ENCODE assay signal across 17 mouse cellular contexts in the genomic region with DNA sequence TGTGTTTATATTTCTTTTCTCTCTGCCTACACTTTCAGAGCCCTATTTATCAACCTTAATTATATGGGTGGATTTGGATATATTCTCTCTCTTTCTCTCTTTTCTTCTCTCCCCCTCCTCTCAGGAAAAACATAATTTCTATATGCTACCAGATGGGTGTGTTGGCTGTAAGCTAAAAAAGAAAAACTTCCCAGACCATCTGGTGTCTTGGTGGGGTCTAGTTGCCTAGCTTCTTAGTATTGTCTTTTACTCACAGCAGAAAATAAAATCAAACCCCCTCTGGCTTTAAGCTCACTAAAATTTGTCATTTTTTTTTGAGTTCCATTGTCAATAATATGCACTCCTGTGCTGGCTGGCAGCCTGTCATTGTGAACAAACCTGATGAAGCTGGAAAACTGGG.
DNase-seq lines count a peak whose midpoint lies in the region; ATAC-seq and TF ChIP-seq lines count a peak whose summit lies in the region.
"Had no signal": no experiment of that assay in that cellular context is flagged by ENCODE, and none has a peak within 500 bp of the region (broad histone marks: within the 10 kb centered on the region; RNA-seq: fewer than 3 reads in every experiment).

No protein-coding gene starts in this region.

- no peak overlapping the region for H3K9ac ChIP-seq in forebrain, embryonic 15.5 days (replicated peaks)
- no peak overlapping the region for H3K9ac ChIP-seq in forebrain, embryonic 11.5 days (ENCODE audit: low read length)
- no peak overlapping the region for H3K9ac ChIP-seq in forebrain, postnatal 0 days
- no peak overlapping the region for H3K9ac ChIP-seq in forebrain, embryonic 13.5 days
- H3K9ac ChIP-seq: embryonic facial prominence, embryonic 13.5 days; embryonic facial prominence, embryonic 15.5 days had no signal

- 0 out of 2 replicates have a peak overlapping the region, but pooled peaks have one; percentile 34 for H3K27ac ChIP-seq in forebrain, embryonic 15.5 days (replicated peaks)
- no peak overlapping the region for H3K27ac ChIP-seq in forebrain, embryonic 11.5 days (ENCODE audit: low read depth, low read length)
- H3K27ac ChIP-seq in forebrain, postnatal 0 days (ENCODE audit: low read depth, low read length): no peak overlapping the region
- H3K27ac ChIP-seq in forebrain, embryonic 13.5 days: no peak overlapping the region
- H3K27ac ChIP-seq: embryonic facial prominence, embryonic 13.5 days; embryonic facial prominence, embryonic 15.5 days; gastrocnemius, adult 2 months had no signal

- TF ChIP-seq POLR2A in brain, embryonic 14.5 days (IDR thresholded peaks at IDR 0.05; ENCODE audit: borderline replicate concordance, extremely low read depth, insufficient read depth, insufficient read length, poor library complexity, severe bottlenecking): no peak

- DNase-seq in forebrain, embryonic 11.5 days (ENCODE audit: low spot score): no peak
- DNase-seq in forebrain, postnatal 0 days: peak; percentile 34
- peak; percentile 56 for DNase-seq in brain, embryonic 14.5 days (ENCODE audit: low read depth)
- no peak for DNase-seq in kidney, postnatal 14 days
- no peak for DNase-seq in adipocyte (ENCODE audit: low spot score)
- DNase-seq: adrenal gland, postnatal 14 days; cerebellum, adult 11-12 months; cerebellum, adult 9-11 months; cerebellum, postnatal 14 days; cerebellum, postnatal 36 days; embryo, embryonic 11 days; gastrocnemius, adult 2 months had no signal

- TF ChIP-seq CTCF in forebrain, postnatal 0 days (IDR thresholded peaks at IDR 0.05; ENCODE audit: low read depth): no peak
- no peak for TF ChIP-seq CTCF in brain, embryonic 14.5 days (IDR thresholded peaks at IDR 0.05; ENCODE audit: borderline replicate concordance, extremely low read depth, insufficient read depth, insufficient read length)

- no peaks in the 10 kb centered on the region for H3K36me3 ChIP-seq in forebrain, embryonic 15.5 days
- no peaks in the 10 kb centered on the region for H3K36me3 ChIP-seq in forebrain, embryonic 11.5 days (ENCODE audit: control insufficient read depth, insufficient read depth, low read length)
- no peaks in the 10 kb centered on the region for H3K36me3 ChIP-seq in forebrain, postnatal 0 days (ENCODE audit: insufficient read depth)
- H3K36me3 ChIP-seq in forebrain, embryonic 13.5 days (ENCODE audit: poor library complexity, severe bottlenecking): no peaks in the 10 kb centered on the region
- H3K36me3 ChIP-seq: embryonic facial prominence, embryonic 13.5 days; embryonic facial prominence, embryonic 15.5 days had no signal

- no peaks in the 10 kb centered on the region for H3K27me3 ChIP-seq in forebrain, embryonic 15.5 days
- H3K27me3 ChIP-seq in forebrain, embryonic 11.5 days (ENCODE audit: control insufficient read depth, insufficient read depth, low read length): no peaks in the 10 kb centered on the region
- H3K27me3 ChIP-seq in forebrain, postnatal 0 days (ENCODE audit: insufficient read depth, low read length): no peaks in the 10 kb centered on the region
- no peaks in the 10 kb centered on the region for H3K27me3 ChIP-seq in forebrain, embryonic 13.5 days
- H3K27me3 ChIP-seq: embryonic facial prominence, embryonic 13.5 days; embryonic facial prominence, embryonic 15.5 days had no signal

- H3K9me3 ChIP-seq in forebrain, embryonic 15.5 days: no peaks in the 10 kb centered on the region
- H3K9me3 ChIP-seq in forebrain, embryonic 11.5 days (ENCODE audit: control insufficient read depth, low read length): no peaks in the 10 kb centered on the region
- no peaks in the 10 kb centered on the region for H3K9me3 ChIP-seq in forebrain, postnatal 0 days (ENCODE audit: low read length)
- no peaks in the 10 kb centered on the region for H3K9me3 ChIP-seq in forebrain, embryonic 13.5 days (replicated peaks)
- H3K9me3 ChIP-seq: embryonic facial prominence, embryonic 13.5 days; embryonic facial prominence, embryonic 15.5 days had no signal

- no peak overlapping the region for H3K4me2 ChIP-seq in forebrain, embryonic 15.5 days (replicated peaks)
- no peak overlapping the region for H3K4me2 ChIP-seq in forebrain, embryonic 11.5 days (ENCODE audit: low read depth, low read length, severe bottlenecking)
- no peak overlapping the region for H3K4me2 ChIP-seq in forebrain, postnatal 0 days (ENCODE audit: low read depth)
- H3K4me2 ChIP-seq in forebrain, embryonic 13.5 days: no peak overlapping the region
- H3K4me2 ChIP-seq: embryonic facial prominence, embryonic 13.5 days; embryonic facial prominence, embryonic 15.5 days had no signal

- H3K4me1 ChIP-seq in forebrain, embryonic 15.5 days: peaks cover 4% of the 10 kb centered on the region; the same call in 1 of the 2 replicates
- H3K4me1 ChIP-seq in forebrain, embryonic 11.5 days (replicated peaks; ENCODE audit: control insufficient read depth, insufficient read depth, low read length): no peaks in the 10 kb centered on the region
- H3K4me1 ChIP-seq in forebrain, postnatal 0 days (ENCODE audit: insufficient read depth): 0 out of 2 replicates have a peak, but pooled peaks cover 5% of the 10 kb centered on the region
- no peaks in the 10 kb centered on the region for H3K4me1 ChIP-seq in forebrain, embryonic 13.5 days

- ATAC-seq in forebrain, embryonic 15.5 days (replicated peaks): no peak
- no peak for ATAC-seq in forebrain, embryonic 11.5 days (replicated peaks; ENCODE audit: low FRiP score)
- no peak for ATAC-seq in forebrain, postnatal 0 days
- no peak for ATAC-seq in forebrain, embryonic 13.5 days

- no peak overlapping the region for H3K4me3 ChIP-seq in forebrain, embryonic 15.5 days
- H3K4me3 ChIP-seq in forebrain, embryonic 11.5 days (ENCODE audit: low read depth, low read length): no peak overlapping the region
- no peak overlapping the region for H3K4me3 ChIP-seq in forebrain, postnatal 0 days (ENCODE audit: low read depth, low read length)
- H3K4me3 ChIP-seq in forebrain, embryonic 13.5 days: no peak overlapping the region
- H3K4me3 ChIP-seq: embryonic facial prominence, embryonic 13.5 days; embryonic facial prominence, embryonic 15.5 days; erythroblast, embryonic 14.5 days; gastrocnemius, adult 2 months had no signal

Comparison
In these comparisons a context has a peak if more than half of its experiments do, and no peak if none do; other contexts are left out.
1. DNase-seq: peak in forebrain, postnatal 0 days (single experiment) and brain, embryonic 14.5 days (single experiment); none in forebrain, embryonic 11.5 days (single experiment), kidney, postnatal 14 days (single experiment) and adipocyte (single experiment).